Mouse (Mus musculus): ENCODE results near the gene Kif26a. TPM values are rescaled to one million over a fixed set of nuclear protein-coding genes. Genes with fewer than 3 reads are reported as not detected.

The Kif26a gene
- polyA plus RNA-seq, 1 experiment from 2014 or later: not detected

DNA sequence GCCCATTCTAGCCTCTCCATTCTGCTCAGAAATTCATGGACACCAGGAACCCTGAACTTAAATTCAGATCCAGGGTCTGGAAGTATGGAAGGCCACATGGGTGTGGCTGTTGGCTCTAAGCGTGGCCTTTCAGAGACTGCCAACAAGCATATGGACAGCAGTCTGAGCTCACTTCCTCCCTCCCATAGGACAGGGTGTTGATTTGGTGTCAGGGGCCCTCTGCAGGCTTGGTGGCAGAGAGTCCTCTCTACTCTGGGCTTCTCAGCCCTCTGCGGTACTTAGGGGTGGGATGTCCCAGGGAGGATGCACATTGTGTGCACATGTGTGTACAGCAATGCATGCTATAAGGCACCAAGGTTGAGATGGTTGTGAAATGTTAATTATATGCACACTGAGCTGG lies 54.0 kb downstream of the Kif26a start:
- no peak overlapping the region for H3K27ac ChIP-seq
- WGBS (ENCODE audit: missing documents): 76% methylated on average over 2 of the region's 2 CpGs
- H3K4me3 ChIP-seq (ENCODE audit: inconsistent target): no peak overlapping the region
- H3K36me3 ChIP-seq (ENCODE audit: inconsistent target): no peaks in the 10 kb centered on the region
- no peaks in the 10 kb centered on the region for H3K79me2 ChIP-seq (ENCODE audit: inconsistent target)

DNA sequence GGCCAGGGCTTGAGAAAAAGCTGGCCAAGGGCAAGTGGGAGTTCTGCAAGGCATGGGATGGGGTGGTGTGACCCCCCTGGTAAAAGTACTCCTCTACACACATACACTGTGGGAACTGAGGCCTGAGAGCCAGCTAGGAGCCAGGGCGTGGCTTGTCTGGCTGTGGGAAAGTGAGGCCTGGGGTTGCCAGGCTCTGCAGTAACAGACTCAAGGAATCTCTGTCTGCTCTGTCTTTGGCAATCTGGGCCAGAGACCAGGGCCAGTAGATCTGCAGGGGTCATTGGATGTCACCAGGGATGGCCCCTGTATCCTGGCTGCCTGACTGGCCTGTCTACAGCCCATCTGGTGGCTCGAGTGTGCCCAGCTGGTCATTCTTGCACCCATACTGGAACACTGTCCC lies 61.2 kb downstream of the Kif26a start:
- no peak overlapping the region for H3K4me3 ChIP-seq (ENCODE audit: inconsistent target)
- H3K79me2 ChIP-seq (ENCODE audit: inconsistent target): no peaks in the 10 kb centered on the region
- WGBS (ENCODE audit: missing documents): 80% methylated on average over 2 of the region's 2 CpGs
- no peak overlapping the region for H3K27ac ChIP-seq
- no peaks in the 10 kb centered on the region for H3K36me3 ChIP-seq (ENCODE audit: inconsistent target)

DNA sequence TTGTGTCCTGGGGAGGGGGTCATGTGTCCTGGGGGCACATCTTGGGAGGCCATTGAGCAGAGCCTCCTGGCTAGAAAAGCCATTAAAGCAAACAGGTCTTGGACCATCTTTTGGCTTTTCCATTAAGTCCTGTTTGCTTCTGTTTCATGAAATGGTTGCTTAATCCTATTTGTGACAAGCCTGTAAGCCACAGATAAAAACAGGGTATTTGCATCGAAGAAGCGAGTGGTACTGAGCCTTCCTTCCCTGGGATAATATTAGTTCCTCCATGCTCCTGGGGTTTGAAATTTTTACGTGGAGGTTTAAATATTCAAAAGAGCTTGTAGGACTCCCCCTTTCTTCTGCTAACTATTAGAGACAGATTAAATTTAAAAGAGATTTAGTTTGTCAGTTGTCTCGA lies 61.7 kb downstream of the Kif26a start:
- H3K27ac ChIP-seq: no peak overlapping the region
- no peaks in the 10 kb centered on the region for H3K79me2 ChIP-seq (ENCODE audit: inconsistent target)
- no peak overlapping the region for H3K4me3 ChIP-seq (ENCODE audit: inconsistent target)
- WGBS (ENCODE audit: missing documents): 83% methylated on average over 4 of the region's 4 CpGs
- no peaks in the 10 kb centered on the region for H3K36me3 ChIP-seq (ENCODE audit: inconsistent target)

DNA sequence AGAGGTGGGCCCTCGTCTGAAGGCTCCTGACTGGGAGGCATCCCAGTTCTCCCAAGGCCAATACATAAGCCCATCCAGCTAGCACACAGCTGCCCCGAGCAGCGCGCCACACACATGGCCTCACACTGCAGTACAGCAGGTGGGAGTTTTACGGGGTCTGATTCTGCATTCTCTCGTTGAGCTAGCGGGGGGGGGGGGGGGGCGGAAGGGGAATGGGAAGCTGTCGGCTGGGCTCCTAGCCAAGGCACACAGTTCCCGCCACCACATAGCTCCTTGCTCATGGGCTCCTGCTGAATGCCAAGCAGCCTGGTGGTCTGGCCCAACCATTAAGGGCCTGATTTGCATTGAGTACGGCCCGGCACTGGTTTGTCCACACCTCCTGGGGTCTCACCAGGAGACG lies 64.6 kb downstream of the Kif26a start:
- 78% methylated on average over 13 of the region's 13 CpGs for WGBS (ENCODE audit: missing documents)
- Histone ChIP-seq H3K27ac (no peak overlapping the region), H3K79me2 (ENCODE audit: inconsistent target) (no peaks in the 10 kb centered on the region), H3K4me3 (ENCODE audit: inconsistent target) (no peak overlapping the region), H3K36me3 (ENCODE audit: inconsistent target) (no peaks in the 10 kb centered on the region)

DNA sequence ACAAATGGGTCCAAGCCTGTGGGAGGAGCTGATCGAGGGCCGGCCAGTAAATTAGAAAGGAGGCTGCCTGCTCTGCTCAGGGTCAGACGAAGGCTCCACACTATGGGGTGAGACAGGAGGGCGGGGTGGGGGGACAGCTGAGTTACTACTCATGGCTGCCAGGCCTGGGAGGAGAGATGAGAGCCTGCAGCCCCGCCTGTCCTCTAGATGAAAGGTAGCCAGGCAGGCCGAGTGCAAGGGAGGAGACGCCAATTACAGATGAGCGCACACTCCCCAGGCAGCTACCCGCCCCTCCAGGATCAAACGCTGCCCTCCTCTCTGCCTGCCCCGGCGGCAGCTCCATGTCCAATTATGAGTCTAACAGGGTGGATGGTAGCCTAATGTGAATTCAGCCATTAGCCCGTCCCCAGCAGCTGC lies 68.4 kb downstream of the Kif26a start:
- Histone ChIP-seq H3K79me2 (ENCODE audit: inconsistent target) (no peaks in the 10 kb centered on the region), H3K27ac (no peak overlapping the region), H3K4me3 (ENCODE audit: inconsistent target) (no peak overlapping the region), H3K36me3 (ENCODE audit: inconsistent target) (no peaks in the 10 kb centered on the region)
- 67% methylated on average over 13 of the region's 13 CpGs for WGBS (ENCODE audit: missing documents)

DNA sequence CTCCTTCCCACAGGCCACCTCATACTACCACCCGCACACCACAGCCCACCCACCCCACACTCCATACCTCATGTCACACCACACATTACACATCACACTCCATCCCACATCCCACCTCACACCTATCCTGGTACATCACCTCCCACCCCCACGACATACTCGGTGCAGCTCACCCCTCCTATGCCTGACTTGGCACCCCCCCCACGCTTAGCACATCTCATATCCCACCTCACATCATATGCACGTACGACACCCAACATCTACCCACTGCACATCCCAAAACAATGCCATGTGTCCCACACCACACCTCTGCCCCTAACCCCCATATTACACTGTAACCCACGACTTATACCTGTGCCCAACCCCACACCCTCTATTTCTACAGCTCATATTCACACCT lies 69.5 kb downstream of the Kif26a start:
- 80% methylated on average over 6 of the region's 7 CpGs for WGBS (ENCODE audit: missing documents)
- no peak overlapping the region for H3K27ac ChIP-seq
- H3K79me2 ChIP-seq (ENCODE audit: inconsistent target): no peaks in the 10 kb centered on the region
- no peaks in the 10 kb centered on the region for H3K36me3 ChIP-seq (ENCODE audit: inconsistent target)
- no peak overlapping the region for H3K4me3 ChIP-seq (ENCODE audit: inconsistent target)

DNA sequence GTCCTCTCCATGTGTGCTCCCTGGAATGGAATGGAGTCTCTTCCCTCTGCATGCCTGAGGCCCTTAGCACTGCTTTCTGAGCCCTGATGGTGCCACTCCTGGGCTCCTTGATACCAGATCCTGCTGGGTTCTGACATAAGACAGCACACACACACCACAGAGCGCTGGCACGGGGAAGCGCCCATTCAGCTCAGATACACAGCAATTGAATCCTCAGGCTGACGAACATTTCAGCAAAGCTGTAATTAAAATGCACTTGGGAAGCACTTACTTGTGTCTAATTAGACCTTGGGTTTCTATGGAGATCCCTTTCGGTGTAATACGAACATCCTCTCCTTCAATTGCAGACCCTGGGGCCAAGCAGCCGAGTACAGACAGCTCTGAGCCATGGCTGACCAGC lies 71.0 kb downstream of the Kif26a start:
- WGBS (ENCODE audit: missing documents): 84% methylated on average over 7 of the region's 7 CpGs
- Histone ChIP-seq H3K27ac (no peak overlapping the region), H3K4me3 (ENCODE audit: inconsistent target) (no peak overlapping the region), H3K79me2 (ENCODE audit: inconsistent target) (no peaks in the 10 kb centered on the region), H3K36me3 (ENCODE audit: inconsistent target) (no peaks in the 10 kb centered on the region)

DNA sequence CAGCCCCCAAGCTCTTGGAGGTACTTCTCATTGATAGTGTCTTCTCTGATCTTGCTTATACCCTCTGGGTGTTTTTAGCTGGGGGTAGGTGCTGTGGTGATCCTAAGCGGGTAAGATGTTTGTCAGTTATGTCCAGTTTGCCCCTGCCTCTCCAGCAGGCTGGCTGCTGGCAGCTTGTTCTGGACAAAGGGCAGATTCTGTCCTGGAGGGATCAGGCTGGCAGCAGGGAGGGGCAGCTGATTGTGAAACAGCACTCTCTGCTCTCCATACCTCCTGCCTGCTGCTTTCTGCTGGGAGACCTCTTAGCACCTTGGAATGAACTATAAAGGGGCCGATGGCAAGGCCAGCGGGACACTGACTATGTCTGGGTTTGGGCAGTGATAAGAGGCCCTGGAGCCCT lies 71.7 kb downstream of the Kif26a start:
- no peak overlapping the region for H3K4me3 ChIP-seq (ENCODE audit: inconsistent target)
- H3K79me2 ChIP-seq (ENCODE audit: inconsistent target): no peaks in the 10 kb centered on the region
- no peak overlapping the region for H3K27ac ChIP-seq
- H3K36me3 ChIP-seq (ENCODE audit: inconsistent target): no peaks in the 10 kb centered on the region
- WGBS (ENCODE audit: missing documents): 72% methylated on average over 3 of the region's 3 CpGs

DNA sequence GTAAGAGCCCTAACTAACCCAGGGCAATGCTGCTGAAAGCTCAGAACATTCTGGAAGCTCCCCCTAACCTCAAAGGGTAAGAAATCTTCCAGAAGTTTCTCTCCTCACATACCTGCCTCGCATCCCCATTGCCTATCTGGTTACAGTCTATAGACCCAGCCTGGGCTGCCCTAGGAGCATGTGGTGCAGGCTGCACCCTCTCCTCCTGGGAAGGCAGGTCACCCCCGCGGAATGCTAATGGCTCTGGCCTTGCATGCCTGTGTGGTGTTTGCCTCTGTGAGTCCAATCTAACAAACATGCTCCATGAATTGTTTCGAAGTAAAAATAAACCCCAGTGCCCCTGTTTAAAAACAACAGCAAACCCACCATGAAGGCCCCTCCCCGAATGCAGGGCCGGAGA lies 75.3 kb downstream of the Kif26a start:
- H3K4me3 ChIP-seq (ENCODE audit: inconsistent target): no peak overlapping the region
- no peaks in the 10 kb centered on the region for H3K36me3 ChIP-seq (ENCODE audit: inconsistent target)
- 70% methylated on average over 6 of the region's 6 CpGs for WGBS (ENCODE audit: missing documents)
- H3K79me2 ChIP-seq (ENCODE audit: inconsistent target): no peaks in the 10 kb centered on the region
- H3K27ac ChIP-seq: no peak overlapping the region

DNA sequence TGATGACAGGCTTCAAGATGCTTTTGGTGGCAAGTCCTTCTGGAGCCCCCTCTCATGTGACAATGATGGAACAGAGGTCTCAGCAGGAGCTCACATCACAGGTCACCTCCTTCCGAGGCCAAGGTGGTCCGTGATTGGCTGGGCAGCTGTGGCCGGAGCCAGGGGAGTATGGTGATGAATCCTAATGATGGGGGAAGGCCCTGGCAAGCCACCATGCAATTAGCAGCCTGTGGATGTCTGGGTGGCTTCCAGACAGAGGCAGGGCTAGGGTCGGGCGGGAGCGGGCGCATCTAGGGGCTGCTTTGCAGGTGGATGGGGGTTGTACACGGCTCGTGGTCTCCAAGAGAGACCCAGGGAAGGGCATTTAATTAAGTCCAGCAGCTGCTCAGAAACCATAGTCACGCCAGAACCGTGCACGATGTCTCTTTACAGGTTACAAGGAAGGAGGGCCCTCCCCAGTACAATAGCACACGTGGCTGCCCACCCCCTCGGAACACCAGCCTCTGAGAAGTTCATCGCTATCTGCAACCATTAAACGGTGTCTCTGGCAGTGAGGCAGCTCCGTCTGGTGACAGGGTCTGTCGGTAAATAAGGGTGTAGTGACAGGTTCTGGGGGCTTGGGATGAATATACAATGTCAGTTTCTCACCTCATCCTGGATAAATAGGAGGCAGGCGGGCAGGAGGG lies 75.9 kb downstream of the Kif26a start:
- Histone ChIP-seq H3K4me3 (ENCODE audit: inconsistent target) (no peak overlapping the region), H3K79me2 (ENCODE audit: inconsistent target) (no peaks in the 10 kb centered on the region), H3K27ac (no peak overlapping the region), H3K36me3 (ENCODE audit: inconsistent target) (no peaks in the 10 kb centered on the region)
- WGBS (ENCODE audit: missing documents): 44% methylated on average over 19 of the region's 19 CpGs

DNA sequence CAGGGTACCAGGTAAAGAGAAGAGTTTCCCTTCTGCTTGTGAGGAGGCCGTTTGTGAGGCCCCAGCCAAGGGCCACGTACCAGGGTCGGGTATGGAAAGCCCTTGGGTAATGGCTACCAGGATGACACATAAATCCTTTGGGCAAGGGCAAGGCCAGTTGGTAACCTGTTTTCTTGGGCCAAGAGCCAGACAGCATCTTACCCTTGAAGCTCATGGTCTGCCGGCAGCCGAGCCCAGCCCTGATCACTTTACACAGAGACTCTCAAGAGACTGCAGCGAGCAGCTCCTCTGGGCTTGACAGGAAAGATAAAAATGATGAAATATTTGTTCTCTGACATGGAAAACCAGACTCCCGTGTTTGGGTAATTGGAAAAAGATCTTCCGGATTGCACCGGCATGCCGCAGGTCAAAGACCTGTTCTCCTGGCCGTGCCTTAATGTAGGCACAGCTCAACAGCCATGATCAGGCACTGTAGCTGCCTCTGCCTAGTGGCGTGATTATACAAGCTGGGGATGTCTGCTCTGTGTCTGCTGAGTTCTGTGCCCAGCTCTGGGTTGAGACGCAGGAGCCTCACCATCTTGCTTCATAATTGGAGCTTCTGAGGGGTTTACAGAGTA lies 77.8 kb downstream of the Kif26a start:
- Histone ChIP-seq H3K36me3 (ENCODE audit: inconsistent target) (no peaks in the 10 kb centered on the region), H3K27ac (no peak overlapping the region), H3K79me2 (ENCODE audit: inconsistent target) (no peaks in the 10 kb centered on the region), H3K4me3 (ENCODE audit: inconsistent target) (no peak overlapping the region)
- 92% methylated on average over 13 of the region's 13 CpGs for WGBS (ENCODE audit: missing documents)

DNA sequence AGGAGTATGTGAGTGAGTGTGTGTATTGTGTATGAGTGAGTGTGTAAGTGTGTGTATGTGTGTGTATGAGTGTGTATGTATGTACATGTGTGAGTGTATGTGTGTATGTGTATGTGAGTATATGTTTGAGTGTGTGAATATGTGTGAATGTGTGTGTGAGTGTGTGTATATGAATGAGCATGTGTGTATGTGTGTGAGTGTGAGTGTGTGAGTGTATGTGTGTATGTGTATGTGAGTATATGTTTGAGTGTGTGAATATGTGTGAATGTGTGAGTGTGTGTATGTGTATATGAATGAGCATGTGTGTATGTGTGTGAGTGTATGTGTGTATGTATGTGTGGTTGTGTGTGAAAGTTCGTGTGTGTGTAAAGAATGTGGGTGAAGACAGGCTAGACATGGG lies 80.2 kb downstream of the Kif26a start:
- Histone ChIP-seq H3K79me2 (ENCODE audit: inconsistent target) (no peaks in the 10 kb centered on the region), H3K27ac (no peak overlapping the region), H3K4me3 (ENCODE audit: inconsistent target) (no peak overlapping the region), H3K36me3 (ENCODE audit: inconsistent target) (no peaks in the 10 kb centered on the region)
- 43% methylated on average over 1 of the region's 1 CpGs for WGBS (ENCODE audit: missing documents)

DNA sequence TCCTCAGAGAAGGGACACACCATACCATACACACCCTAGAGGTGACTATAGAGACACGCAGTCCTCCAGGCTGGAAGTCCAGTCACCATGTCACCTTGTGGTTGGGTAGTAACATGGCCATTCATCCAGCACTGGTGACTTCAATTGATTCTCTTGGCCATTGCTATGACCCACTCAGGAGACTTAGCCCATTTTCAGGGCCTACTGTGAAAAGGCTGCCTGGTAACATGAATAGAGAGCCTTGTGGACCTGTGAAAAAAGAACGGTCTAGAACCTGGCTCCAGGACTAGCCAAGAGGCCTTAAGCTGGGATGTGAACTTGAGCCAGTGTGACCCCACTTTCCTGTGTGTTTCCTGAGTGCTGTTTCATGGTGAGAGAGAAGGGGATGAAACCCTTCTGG lies 80.6 kb downstream of the Kif26a start:
- H3K4me3 ChIP-seq (ENCODE audit: inconsistent target): no peak overlapping the region
- WGBS (ENCODE audit: missing documents): 100% methylated on average over 2 of the region's 2 CpGs
- H3K27ac ChIP-seq: no peak overlapping the region
- H3K79me2 ChIP-seq (ENCODE audit: inconsistent target): no peaks in the 10 kb centered on the region
- no peaks in the 10 kb centered on the region for H3K36me3 ChIP-seq (ENCODE audit: inconsistent target)

DNA sequence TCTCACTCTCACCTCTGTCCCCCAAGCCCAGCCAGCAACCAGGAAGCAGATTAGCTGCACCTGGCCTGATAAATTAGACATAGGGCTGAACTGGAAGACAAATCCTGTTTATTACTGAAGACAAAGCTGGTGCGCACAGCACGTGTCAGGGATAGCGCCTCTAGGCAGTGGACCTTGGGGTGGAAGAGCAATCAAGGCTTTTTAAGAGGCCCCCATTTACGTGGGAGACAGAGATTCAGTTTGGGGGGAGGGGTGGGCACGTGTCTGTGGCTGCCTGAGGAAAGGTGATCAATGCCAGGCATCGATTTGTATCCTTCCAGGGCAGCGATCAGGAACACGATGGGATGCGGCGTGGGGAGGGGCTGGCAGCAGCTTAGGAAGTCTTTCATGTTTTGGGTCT lies 83.1 kb downstream of the Kif26a start:
- Histone ChIP-seq H3K4me3 (ENCODE audit: inconsistent target) (no peak overlapping the region), H3K79me2 (ENCODE audit: inconsistent target) (no peaks in the 10 kb centered on the region), H3K36me3 (ENCODE audit: inconsistent target) (no peaks in the 10 kb centered on the region), H3K27ac (no peak overlapping the region)
- 77% methylated on average over 10 of the region's 10 CpGs for WGBS (ENCODE audit: missing documents)

DNA sequence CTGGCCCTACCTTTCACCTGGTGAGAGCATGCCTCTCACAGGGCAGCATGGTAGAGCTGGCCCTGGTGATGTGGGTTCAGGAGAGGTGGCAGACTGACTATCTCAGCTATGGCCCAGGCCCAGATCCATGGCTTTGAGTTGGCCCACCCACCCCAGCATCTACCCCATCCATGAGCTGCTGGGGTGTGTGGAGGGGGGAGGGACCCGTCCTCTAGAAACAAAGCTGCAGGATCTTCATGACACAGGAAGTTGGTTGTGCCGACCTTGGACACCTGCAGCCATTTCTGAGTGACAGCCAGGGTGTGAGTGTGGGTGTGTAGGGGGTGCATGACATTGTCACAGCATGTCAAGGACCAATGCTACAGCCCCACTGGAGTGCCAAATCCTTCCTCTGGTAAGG lies 84.2 kb downstream of the Kif26a start:
- no peak overlapping the region for H3K4me3 ChIP-seq (ENCODE audit: inconsistent target)
- WGBS (ENCODE audit: missing documents): 36% methylated on average over 2 of the region's 2 CpGs
- H3K36me3 ChIP-seq (ENCODE audit: inconsistent target): no peaks in the 10 kb centered on the region
- no peak overlapping the region for H3K27ac ChIP-seq
- H3K79me2 ChIP-seq (ENCODE audit: inconsistent target): no peaks in the 10 kb centered on the region

Measured in macrophage (primary cell).